In the genomic region with DNA sequence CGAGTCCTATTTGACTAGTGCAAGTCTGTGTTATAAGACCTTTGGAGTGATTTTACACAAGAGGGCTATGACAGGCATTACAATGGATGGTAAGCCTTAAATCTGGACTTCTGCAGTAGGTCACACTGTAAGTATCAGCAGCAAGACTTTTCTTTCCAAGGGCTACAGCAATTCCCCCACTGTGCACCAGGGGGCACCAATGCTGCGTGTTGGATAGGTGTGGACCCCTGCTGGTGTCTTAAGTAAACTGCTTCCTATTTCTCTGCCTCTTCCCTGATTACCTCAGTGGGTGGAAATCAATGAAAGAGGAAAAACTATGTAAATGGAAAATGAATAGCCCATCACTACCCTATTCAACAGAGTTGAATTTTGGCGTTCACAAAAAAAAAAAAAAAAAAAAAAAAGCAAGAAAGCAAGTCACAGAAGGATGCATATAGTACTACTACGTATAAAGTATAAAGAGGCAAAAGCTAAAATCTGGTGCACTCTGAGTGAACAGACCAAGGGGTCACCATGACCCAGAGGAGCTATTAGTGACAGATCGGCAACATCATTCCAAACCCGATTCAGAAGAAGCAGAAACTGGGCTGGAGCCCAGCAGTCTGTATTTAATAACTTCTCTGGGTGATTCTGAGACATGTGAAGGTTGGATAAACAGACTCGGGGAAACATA, we compare ENCODE assay signal across 9 mouse cellular contexts. TPM values are rescaled to one million over a fixed set of nuclear protein-coding genes. Genes with fewer than 3 reads are reported as not detected.
A peak's percentile ranks its signal among the peaks of the same experiment; 100 is the strongest.
DNase-seq lines count a peak whose midpoint lies in the region; ATAC-seq and TF ChIP-seq lines count a peak whose summit lies in the region.
"Had no signal": no experiment of that assay in that cellular context is flagged by ENCODE, and none has a peak within 500 bp of the region (broad histone marks: within the 10 kb centered on the region; RNA-seq: fewer than 3 reads in every experiment).

No protein-coding gene starts in this region.

- TF ChIP-seq EP300 in stomach, postnatal 0 days (optimal IDR thresholded peaks at IDR 0.05), result no peak

- no peaks in the 10 kb centered on the region for H3K79me2 ChIP-seq in C2C12 (ENCODE audit: control insufficient read depth, insufficient read depth)

- no peaks in the 10 kb centered on the region for H3K27me3 ChIP-seq in C2C12 (ENCODE audit: control insufficient read depth, insufficient read depth, insufficient read length)
- no peaks in the 10 kb centered on the region for H3K27me3 ChIP-seq in embryonic facial prominence, embryonic 13.5 days
- H3K27me3 ChIP-seq in kidney, postnatal 0 days (ENCODE audit: insufficient read depth, low read length), result no peaks in the 10 kb centered on the region
- no peaks in the 10 kb centered on the region for H3K27me3 ChIP-seq in liver, embryonic 11.5 days (replicated peaks; ENCODE audit: control insufficient read depth, insufficient read depth, low read length)
- H3K27me3 ChIP-seq in neural tube, embryonic 11.5 days (ENCODE audit: control insufficient read depth, insufficient read depth, low read length), result no peaks in the 10 kb centered on the region
- H3K27me3 ChIP-seq in stomach, postnatal 0 days (ENCODE audit: control insufficient read depth, insufficient read depth, low read length), result no peaks in the 10 kb centered on the region

- H3K79me3 ChIP-seq in C2C12 (ENCODE audit: low read depth), result peaks cover 2% of the 10 kb centered on the region

- peak; percentile 45; the same call in 1 of the 2 replicates for ATAC-seq in embryonic facial prominence, embryonic 13.5 days (ENCODE audit: insufficient number of reproducible peaks, insufficient read depth, low FRiP score, low TSS enrichment, low read depth)
- peak; percentile 36; the same call in 1 of the 2 replicates for ATAC-seq in kidney, postnatal 0 days (replicated peaks; ENCODE audit: low FRiP score, low read depth)
- ATAC-seq in liver, embryonic 11.5 days (replicated peaks; ENCODE audit: low FRiP score), result peak; percentile 53; the same call in 1 of the 2 replicates
- peak; percentile 63; the same call in 1 of the 2 replicates for ATAC-seq in neural tube, embryonic 11.5 days (ENCODE audit: insufficient read depth, low FRiP score, low TSS enrichment)
- peak; percentile 73 for ATAC-seq in stomach, postnatal 0 days (ENCODE audit: low FRiP score, low TSS enrichment)

- H3K27ac ChIP-seq in embryonic facial prominence, embryonic 13.5 days, result no peak overlapping the region
- no peak overlapping the region for H3K27ac ChIP-seq in kidney, postnatal 0 days
- no peak overlapping the region for H3K27ac ChIP-seq in liver, embryonic 11.5 days (ENCODE audit: low read depth, low read length)
- no peak overlapping the region for H3K27ac ChIP-seq in neural tube, embryonic 11.5 days (ENCODE audit: low read depth, low read length)
- no peak overlapping the region for H3K27ac ChIP-seq in stomach, postnatal 0 days (replicated peaks)

- H3K4me2 ChIP-seq in embryonic facial prominence, embryonic 13.5 days, result no peak overlapping the region
- H3K4me2 ChIP-seq in kidney, postnatal 0 days (ENCODE audit: low read length), result no peak overlapping the region
- H3K4me2 ChIP-seq in liver, embryonic 11.5 days, result no peak overlapping the region
- no peak overlapping the region for H3K4me2 ChIP-seq in neural tube, embryonic 11.5 days (ENCODE audit: low read depth)
- no peak overlapping the region for H3K4me2 ChIP-seq in stomach, postnatal 0 days (replicated peaks; ENCODE audit: low read depth)

- peak; percentile 97 for TF ChIP-seq CTCF in C2C12 (IDR thresholded peaks at IDR 0.05; ENCODE audit: control insufficient read depth, insufficient read depth, insufficient read length)
- TF ChIP-seq CTCF in kidney, postnatal 0 days (IDR thresholded peaks at IDR 0.05; ENCODE audit: low read depth), result peak; percentile 100
- peak; percentile 100 for TF ChIP-seq CTCF in stomach, postnatal 0 days (IDR thresholded peaks at IDR 0.05; ENCODE audit: low read depth)

- H3K36me3 ChIP-seq in C2C12 (ENCODE audit: control insufficient read depth, insufficient read depth), result peaks cover 53% of the 10 kb centered on the region
- H3K36me3 ChIP-seq in embryonic facial prominence, embryonic 13.5 days, result peaks cover 60% of the 10 kb centered on the region
- H3K36me3 ChIP-seq in kidney, postnatal 0 days (ENCODE audit: insufficient read depth, low read length), result 0 out of 2 replicates have a peak, but pooled peaks cover 6% of the 10 kb centered on the region
- H3K36me3 ChIP-seq in liver, embryonic 11.5 days (ENCODE audit: control insufficient read depth, insufficient read depth, low read length), result no peaks in the 10 kb centered on the region
- H3K36me3 ChIP-seq in neural tube, embryonic 11.5 days (ENCODE audit: control insufficient read depth, insufficient read depth, low read length), result peaks cover 2% of the 10 kb centered on the region; the same call in 1 of the 2 replicates
- peaks cover 4% of the 10 kb centered on the region; the same call in 1 of the 2 replicates for H3K36me3 ChIP-seq in stomach, postnatal 0 days (ENCODE audit: control insufficient read depth, insufficient read depth, low read length)

- no peak overlapping the region for H3K4me3 ChIP-seq in C2C12 (ENCODE audit: insufficient read depth, poor library complexity, severe bottlenecking)
- H3K4me3 ChIP-seq in embryonic facial prominence, embryonic 13.5 days, result no peak overlapping the region
- no peak overlapping the region for H3K4me3 ChIP-seq in kidney, postnatal 0 days (replicated peaks; ENCODE audit: low read depth, low read length)
- H3K4me3 ChIP-seq in liver, embryonic 11.5 days (ENCODE audit: low read depth, low read length), result no peak overlapping the region
- H3K4me3 ChIP-seq in neural tube, embryonic 11.5 days (ENCODE audit: low read depth, low read length), result no peak overlapping the region
- H3K4me3 ChIP-seq in stomach, postnatal 0 days (ENCODE audit: low read depth, low read length), result no peak overlapping the region
- H3K4me3 ChIP-seq: erythroblast, embryonic 14.5 days had no signal

- H3K9me3 ChIP-seq in embryonic facial prominence, embryonic 13.5 days, result no peaks in the 10 kb centered on the region
- H3K9me3 ChIP-seq in kidney, postnatal 0 days (replicated peaks; ENCODE audit: low read length), result no peaks in the 10 kb centered on the region
- H3K9me3 ChIP-seq in liver, embryonic 11.5 days (ENCODE audit: control insufficient read depth, low read length), result no peaks in the 10 kb centered on the region
- no peaks in the 10 kb centered on the region for H3K9me3 ChIP-seq in neural tube, embryonic 11.5 days (ENCODE audit: control insufficient read depth, low read length)
- no peaks in the 10 kb centered on the region for H3K9me3 ChIP-seq in stomach, postnatal 0 days (ENCODE audit: control insufficient read depth, low read length)

- no peak overlapping the region for H3K9ac ChIP-seq in embryonic facial prominence, embryonic 13.5 days
- H3K9ac ChIP-seq in kidney, postnatal 0 days (ENCODE audit: low read depth, low read length), result no peak overlapping the region
- H3K9ac ChIP-seq in liver, embryonic 11.5 days (ENCODE audit: low read depth, low read length), result no peak overlapping the region
- no peak overlapping the region for H3K9ac ChIP-seq in neural tube, embryonic 11.5 days (ENCODE audit: low read length)
- no peak overlapping the region for H3K9ac ChIP-seq in stomach, postnatal 0 days (ENCODE audit: low read length)

- 42% methylated on average over 7 of the region's 7 CpGs for WGBS in embryonic facial prominence, embryonic 13.5 days
- 39% methylated on average over 7 of the region's 7 CpGs for WGBS in kidney, postnatal 0 days
- 47% methylated on average over 7 of the region's 7 CpGs for WGBS in liver, embryonic 11.5 days
- 52% methylated on average over 7 of the region's 7 CpGs for WGBS in neural tube, embryonic 11.5 days
- 33% methylated on average over 7 of the region's 7 CpGs for WGBS in stomach, postnatal 0 days

- peaks cover 18% of the 10 kb centered on the region for H3K4me1 ChIP-seq in embryonic facial prominence, embryonic 13.5 days
- no peaks in the 10 kb centered on the region for H3K4me1 ChIP-seq in kidney, postnatal 0 days (replicated peaks; ENCODE audit: insufficient read depth, low read length)
- H3K4me1 ChIP-seq in liver, embryonic 11.5 days (replicated peaks; ENCODE audit: control insufficient read depth, insufficient read depth, low read length), result no peaks in the 10 kb centered on the region
- no peaks in the 10 kb centered on the region for H3K4me1 ChIP-seq in neural tube, embryonic 11.5 days (ENCODE audit: control insufficient read depth, insufficient read depth, low read length)
- H3K4me1 ChIP-seq in stomach, postnatal 0 days (replicated peaks; ENCODE audit: control insufficient read depth, insufficient read depth), result no peaks in the 10 kb centered on the region

- H3ac ChIP-seq in C2C12 (ENCODE audit: control insufficient read depth, insufficient read length, low read depth), result no peak overlapping the region

- peak; percentile 68 to 77 for DNase-seq in adrenal gland, postnatal 4 days (ENCODE audit: low spot score in 2 of 2)
- DNase-seq in heart, adult 9 months (ENCODE audit: low spot score in 2 of 2), result peak; percentile 54 to 81
- peak; percentile 94 for DNase-seq in kidney, postnatal 0 days (ENCODE audit: low spot score)
- peak; percentile 69 for DNase-seq in liver, embryonic 11.5 days (ENCODE audit: low spot score)
- DNase-seq in neural tube, embryonic 11.5 days (ENCODE audit: low spot score), result peak; percentile 91
- peak; percentile 88 for DNase-seq in stomach, postnatal 0 days (ENCODE audit: low spot score)

TF ChIP-seq in C2C12, 6 proteins besides CTCF, POLR2A, EP300 and RAD21:
- no peak for TF ChIP-seq MYOG (IDR thresholded peaks at IDR 0.05; ENCODE audit: control insufficient read depth, extremely low read depth, insufficient read length)
- TF ChIP-seq CEBPB (IDR thresholded peaks at IDR 0.05; ENCODE audit: low read depth), result no peak

RNA-seq across cellular contexts. Expression of a gene that starts 52.4 kb away (rescaled TPM):
- 7.9 TPM for polyA plus RNA-seq in C2C12 (2012; fragmentation: generic; extraction: Trizol)
- 10 to 100 TPM; 54.6 to 65.9 TPM for total RNA-seq in adrenal gland, postnatal 4 days (2021)
- polyA plus RNA-seq in embryonic facial prominence, embryonic 13.5 days (2015; fragmentation: Nextera tagmentation; extraction: Ambion mirVana), result 29.5 and 32.5 TPM in 2 replicates
- polyA plus RNA-seq in kidney, postnatal 0 days (2015; fragmentation: Nextera tagmentation; extraction: Ambion mirVana), result 55.5 and 55.9 TPM in 2 replicates
- polyA plus RNA-seq in liver, embryonic 11.5 days (2014; fragmentation: Nextera tagmentation; extraction: Ambion mirVana), result 33.3 and 37.3 TPM in 2 replicates
- polyA plus RNA-seq in neural tube, embryonic 11.5 days (2014; fragmentation: Nextera tagmentation; extraction: Ambion mirVana), result 25.2 and 26.5 TPM in 2 replicates
- 42.7 and 47.0 TPM in 2 replicates for polyA plus RNA-seq in stomach, postnatal 0 days (2015; fragmentation: Nextera tagmentation; extraction: Ambion mirVana)
